Mouse (Mus musculus): ENCODE results near the gene Des.

Gene Des

GRCm38 (mm10) chr1:75360112-75361031, at the start of gene Des:
TSS of gene Des (plus strand) at chr1:75360329.
- peak; percentile 71 to 78 for DNase-seq

DNA sequence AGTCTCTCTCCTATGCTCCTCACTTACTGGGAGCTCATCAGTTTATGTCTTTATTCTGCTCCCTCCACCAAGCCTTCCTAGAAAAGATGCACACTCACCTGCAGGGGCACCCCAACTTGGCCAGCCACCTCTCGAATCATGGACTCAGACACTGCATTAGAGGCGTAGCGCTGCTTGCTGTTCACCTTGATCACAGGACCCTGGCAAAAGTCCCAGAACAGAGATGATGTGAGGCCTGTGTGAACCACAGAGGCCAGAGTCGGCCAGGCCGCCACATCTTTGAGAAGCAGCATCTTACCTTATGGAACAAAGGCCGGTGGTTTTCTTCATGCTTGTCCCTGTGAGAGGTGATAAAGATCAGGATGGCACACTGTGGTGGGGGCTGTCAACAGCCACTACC, 48.4 kb upstream of the Des start:
- DNase-seq: no peak

GRCm38 (mm10) chr1:75315011-75315410, 45.1 kb upstream of the Des start:
- DNase-seq: no peak

- DNase-seq: no peak
These were observed 44.4 kb upstream of the Des start for GRCm38 (mm10) chr1:75315456-75316365.

GRCm38 (mm10) chr1:75316861-75317240, 43.3 kb upstream of the Des start:
- peak; percentile 93 to 95 for DNase-seq

GRCm38 (mm10) chr1:75317241-75318201, 42.6 kb upstream of the Des start, which contains the start of gene Dnpep:
TSS of gene Dnpep (minus strand) at chr1:75317990.
- DNase-seq: peak; percentile 100

GRCm38 (mm10) chr1:75318301-75318700, 41.8 kb upstream of the Des start:
- no peak for DNase-seq

- DNase-seq: no peak
These were observed 41.4 kb upstream of the Des start for GRCm38 (mm10) chr1:75318736-75319135.

GRCm38 (mm10) chr1:75319166-75319565, 41.0 kb upstream of the Des start:
- DNase-seq: no peak

- no peak for DNase-seq
These were observed 32.7 kb upstream of the Des start for GRCm38 (mm10) chr1:75327461-75327860.

GRCm38 (mm10) chr1:75331271-75331670, 28.9 kb upstream of the Des start:
- DNase-seq: no peak

- no peak for DNase-seq
These were observed 23.7 kb upstream of the Des start for GRCm38 (mm10) chr1:75336461-75336860.

GRCm38 (mm10) chr1:75337097-75337496, 23.0 kb upstream of the Des start:
- no peak for DNase-seq

DNA sequence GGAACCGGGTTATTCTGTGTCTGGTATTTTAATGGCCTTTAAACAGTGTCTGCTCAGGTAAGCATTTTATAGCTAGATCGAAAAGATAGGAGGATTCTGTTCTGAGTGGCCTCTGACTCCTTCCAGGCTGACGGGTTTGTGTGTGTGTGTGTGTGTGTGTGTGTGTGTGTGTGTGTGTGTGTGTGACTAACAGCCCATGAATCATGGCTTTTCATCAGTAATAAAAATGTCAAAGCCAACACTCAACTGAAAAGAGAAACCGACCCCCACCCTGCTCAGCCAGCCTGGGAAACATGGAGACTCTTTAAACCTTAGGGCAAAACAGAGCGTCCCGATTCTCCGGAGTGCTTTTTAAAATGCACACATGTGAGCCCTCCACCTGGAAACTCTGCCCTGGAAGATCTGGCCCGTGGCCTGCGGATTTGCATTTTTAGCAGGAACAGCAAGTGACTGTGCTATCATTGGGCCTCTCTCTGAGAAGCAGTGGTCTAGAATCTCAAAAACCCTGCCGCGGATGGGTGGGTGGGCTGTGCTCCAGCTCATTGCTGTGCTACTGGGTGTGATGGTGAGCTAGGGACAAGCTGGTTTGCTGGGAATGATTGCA, 21.9 kb upstream of the Des start:
- DNase-seq: peak; percentile 46 to 63

DNA sequence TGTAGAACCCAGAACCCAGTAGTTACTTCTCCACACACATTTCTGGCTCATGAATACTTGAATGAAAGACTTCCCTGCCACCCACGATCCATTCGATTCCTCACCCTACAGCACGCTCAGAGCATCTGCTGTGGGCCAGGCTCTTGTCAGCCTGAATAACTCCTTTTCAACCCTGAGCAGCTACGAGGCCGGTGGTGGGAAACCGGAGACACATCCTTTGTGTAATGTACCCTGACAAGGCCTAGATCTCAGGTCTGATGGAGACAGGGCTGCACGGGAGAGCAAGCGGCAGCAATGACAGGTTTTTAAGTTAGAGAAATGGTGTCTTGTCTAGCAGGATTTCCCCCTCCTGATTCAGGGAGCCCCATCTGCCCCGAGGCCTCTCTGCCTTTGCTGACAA, 20.8 kb upstream of the Des start:
- DNase-seq: no peak

GRCm38 (mm10) chr1:75340519-75340918, 19.6 kb upstream of the Des start:
- DNase-seq: no peak

- DNase-seq: peak; percentile 74 to 78
These were observed 17.2 kb upstream of the Des start for GRCm38 (mm10) chr1:75342874-75343416.

GRCm38 (mm10) chr1:75344291-75345035, 15.7 kb upstream of the Des start:
- DNase-seq: peak; percentile 68 to 79

DNA sequence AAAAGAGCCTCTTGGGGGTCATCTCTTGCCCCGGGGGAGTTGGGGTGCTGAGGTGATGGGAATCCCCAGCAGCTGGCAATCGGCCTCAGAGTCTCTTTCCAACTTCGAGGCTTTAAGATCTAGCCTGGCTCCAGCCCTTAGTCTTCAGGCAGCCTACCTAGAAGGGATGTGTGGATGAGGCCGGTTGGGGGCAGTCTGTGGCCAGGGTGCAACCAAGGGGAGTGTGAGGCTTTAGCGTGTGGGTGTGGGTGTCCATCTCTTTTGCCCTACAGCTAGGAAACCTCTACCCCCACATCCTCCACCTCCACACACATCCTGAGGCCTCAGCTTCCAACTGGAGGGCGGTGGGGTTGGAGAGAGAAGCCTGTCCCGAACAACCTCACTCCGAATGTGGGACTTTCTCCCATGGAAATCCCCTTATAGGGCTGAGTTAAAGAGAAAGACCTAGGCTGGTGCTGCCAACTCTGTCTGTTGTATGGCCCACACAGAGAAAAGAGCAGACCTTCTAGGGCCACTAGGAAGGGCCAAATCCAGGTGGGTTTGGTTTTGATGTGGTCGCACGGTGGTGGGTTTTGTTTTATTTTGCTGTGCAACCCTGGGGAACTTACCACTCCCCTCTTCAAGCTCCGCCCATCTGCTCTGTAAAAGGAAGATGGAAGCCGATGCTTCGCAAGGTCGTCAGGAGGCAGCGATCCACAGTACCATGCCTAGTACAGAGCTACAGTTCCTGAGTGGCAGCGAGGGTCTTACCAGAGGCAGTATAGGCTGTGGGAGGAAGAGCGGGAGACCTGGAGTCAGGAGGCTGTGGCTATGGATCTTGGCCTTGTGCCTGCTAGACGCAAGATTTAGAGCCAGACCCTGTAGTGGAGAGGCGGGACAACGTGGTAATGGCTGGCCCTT, 14.8 kb upstream of the Des start:
- DNase-seq: peak; percentile 41 to 60

GRCm38 (mm10) chr1:75347279-75347678, 12.8 kb upstream of the Des start:
- DNase-seq: no peak
